Mouse (Mus musculus) lung, postnatal 0 days (tissue): ENCODE measurements around the gene Myb. TPM values are rescaled to one million over a fixed set of nuclear protein-coding genes. Genes with fewer than 3 reads are reported as not detected.

Experiments
- ATAC-seq: fragments of 200-750 bp; cut with Nextera tagmentation; 2 replicates; pipeline ENCODE4 v1.8.0; 2017; ENCODE audit warnings: moderate library complexity
- DNase-seq: peaks from one replicate; pipeline ENCODE4 v3.0.0-alpha.2; 2016; ENCODE audit warnings: low spot score
- H3K27ac ChIP-seq: fragments of 300-500 bp; sonication (generic); 2 replicates; pipeline ENCODE4 v1.5.1; 2014; ENCODE audit warnings: antibody characterized with exemption, mild to moderate bottlenecking, low read length, mixed read lengths
- H3K27me3 ChIP-seq: fragments of 300-500 bp; sonication (generic); replicated peaks from 2 replicates; pipeline ENCODE4 v1.6.1; 2014; ENCODE audit warnings: low read length, mixed read lengths; ENCODE audit not compliant: insufficient read depth
- H3K36me3 ChIP-seq: fragments of 300-500 bp; sonication (generic); 2 replicates; pipeline ENCODE4 v1.6.1; 2014; ENCODE audit warnings: low read length, mixed read lengths; ENCODE audit not compliant: insufficient read depth
- H3K4me1 ChIP-seq: fragments of 300-500 bp; sonication (generic); 2 replicates; pipeline ENCODE4 v1.6.1; 2014; ENCODE audit warnings: antibody characterized with exemption, low read depth, low read length, mixed read lengths; ENCODE audit not compliant: insufficient read depth
- H3K4me2 ChIP-seq: fragments of 300-500 bp; sonication (generic); replicated peaks from 2 replicates; pipeline ENCODE4 v1.6.1; 2014; ENCODE audit warnings: low read depth, mild to moderate bottlenecking, low read length, moderate library complexity, mixed read lengths
- H3K4me3 ChIP-seq: fragments of 300-500 bp; sonication (generic); 2 replicates; pipeline ENCODE4 v1.5.1; 2014; ENCODE audit warnings: low read depth, low read length
- H3K9ac ChIP-seq: fragments of 300-500 bp; sonication (generic); replicated peaks from 2 replicates; pipeline ENCODE4 v1.6.1; 2014; ENCODE audit warnings: low read depth, mild to moderate bottlenecking
- H3K9me3 ChIP-seq: fragments of 300-500 bp; sonication (generic); 2 replicates; pipeline ENCODE4 v1.6.1; 2016; ENCODE audit warnings: low read length, mixed read lengths
- CTCF ChIP-seq: IDR thresholded peaks from 2 replicates; pipeline ENCODE4 v1.5.1; 2016; ENCODE audit warnings: antibody characterized with exemption, mild to moderate bottlenecking
- EP300 ChIP-seq: IDR thresholded peaks from 2 replicates; pipeline ENCODE4 v1.6.1; 2016; ENCODE audit warnings: antibody characterized with exemption, mild to moderate bottlenecking, control low read depth
- WGBS: fragments of 180-500 bp; shearing (Covaris S2); extraction: QIAGEN DNeasy Blood & Tissue Kit; methylation state at CpG from one replicate; pipeline ENCODE4 v1.1.7; 2014; 5-methylcytosine and 5-hydroxymethylcytosine counted together
- polyA plus RNA-seq: library from polyadenylated mRNA; unstranded; fragments of >200 nt; fragmentation: Nextera tagmentation; extraction: Ambion mirVana; gene quantifications from 2 replicates; pipeline ENCODE4 v1.2.1, GENCODE M21; 2015

Gene Myb
- polyA plus RNA-seq, 1 experiment from 2014 or later, result 5.2 TPM

DNA sequence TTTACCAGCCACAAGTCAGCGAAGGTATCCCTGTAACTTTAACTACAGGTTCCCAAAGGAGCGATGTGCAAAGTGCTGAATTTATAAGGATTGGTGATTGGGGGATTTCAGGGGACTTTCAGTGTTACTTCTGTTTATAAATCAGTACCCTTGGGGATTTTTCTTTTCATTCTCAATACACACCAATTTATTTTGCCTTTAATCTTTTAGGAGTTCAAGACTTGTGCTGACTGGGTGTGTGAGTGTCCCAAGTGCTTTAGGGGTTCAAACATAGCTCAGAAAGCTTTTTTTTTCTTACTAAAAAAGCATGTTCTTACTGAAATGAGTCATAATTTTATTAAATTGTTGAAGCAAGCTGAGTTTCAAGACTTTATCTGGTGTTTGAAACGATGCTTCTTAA lies 1.3 kb upstream of the Myb start:
- H3K36me3 ChIP-seq, result no peaks in the 10 kb centered on the region
- H3K9me3 ChIP-seq, result no peaks in the 10 kb centered on the region
- no peak overlapping the region for H3K4me3 ChIP-seq
- H3K4me1 ChIP-seq, result peaks cover 3% of the 10 kb centered on the region; the same call in 1 of the 2 replicates
- no peak overlapping the region for H3K4me2 ChIP-seq
- DNase-seq (no peak), ATAC-seq (no peak)
- no peak overlapping the region for H3K9ac ChIP-seq
- TF ChIP-seq EP300 (no peak), CTCF (no peak)
- 52% methylated on average over 3 of the region's 3 CpGs for WGBS
- no peak overlapping the region for H3K27ac ChIP-seq
- peaks cover 12% of the 10 kb centered on the region for H3K27me3 ChIP-seq

DNA sequence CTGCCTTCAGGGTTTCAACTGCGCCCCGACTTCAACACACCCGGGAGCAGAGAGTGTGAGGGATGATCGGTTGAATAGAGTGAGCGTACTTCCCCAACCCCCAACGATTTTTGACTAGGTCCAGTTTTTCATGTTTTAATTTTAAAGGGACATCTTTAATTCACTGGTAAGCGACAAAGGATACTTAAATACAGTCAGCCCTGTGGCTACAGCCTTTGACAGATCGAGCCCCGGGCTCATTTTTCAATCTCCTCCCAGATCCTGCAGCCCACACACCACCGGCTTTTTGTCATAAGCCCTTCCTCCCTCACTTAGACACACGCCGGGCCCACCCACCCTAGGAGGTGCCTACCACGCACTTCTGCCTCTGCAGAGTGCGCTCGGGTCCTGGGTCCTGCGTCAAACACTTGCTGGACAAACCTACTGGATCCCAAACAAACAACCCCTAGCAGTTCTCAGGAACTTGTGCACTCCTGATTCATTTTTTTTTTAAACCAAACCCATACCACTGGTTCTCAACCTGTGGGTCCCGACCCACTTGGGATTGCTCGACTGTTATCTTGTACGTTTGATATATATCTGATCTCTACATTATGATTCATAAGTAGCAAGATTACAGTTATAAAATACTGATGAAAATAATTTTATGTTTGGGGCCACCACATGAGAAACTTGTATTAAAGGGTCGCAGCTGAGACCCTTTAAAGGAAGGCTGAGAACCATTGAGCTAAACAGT lies 743 bp upstream of the Myb start:
- peak; percentile 22 for DNase-seq
- no peak for ATAC-seq
- H3K4me2 ChIP-seq, result peak overlapping the region; percentile 98
- H3K27ac ChIP-seq, result no peak overlapping the region
- WGBS, result 3% methylated on average over 20 of the region's 20 CpGs
- no peaks in the 10 kb centered on the region for H3K9me3 ChIP-seq
- H3K4me3 ChIP-seq, result peak overlapping the region; percentile 55
- no peaks in the 10 kb centered on the region for H3K36me3 ChIP-seq
- H3K4me1 ChIP-seq, result peaks cover 3% of the 10 kb centered on the region; the same call in 1 of the 2 replicates
- peaks cover 12% of the 10 kb centered on the region for H3K27me3 ChIP-seq
- no peak overlapping the region for H3K9ac ChIP-seq
- TF ChIP-seq CTCF (no peak), EP300 (no peak)

DNA sequence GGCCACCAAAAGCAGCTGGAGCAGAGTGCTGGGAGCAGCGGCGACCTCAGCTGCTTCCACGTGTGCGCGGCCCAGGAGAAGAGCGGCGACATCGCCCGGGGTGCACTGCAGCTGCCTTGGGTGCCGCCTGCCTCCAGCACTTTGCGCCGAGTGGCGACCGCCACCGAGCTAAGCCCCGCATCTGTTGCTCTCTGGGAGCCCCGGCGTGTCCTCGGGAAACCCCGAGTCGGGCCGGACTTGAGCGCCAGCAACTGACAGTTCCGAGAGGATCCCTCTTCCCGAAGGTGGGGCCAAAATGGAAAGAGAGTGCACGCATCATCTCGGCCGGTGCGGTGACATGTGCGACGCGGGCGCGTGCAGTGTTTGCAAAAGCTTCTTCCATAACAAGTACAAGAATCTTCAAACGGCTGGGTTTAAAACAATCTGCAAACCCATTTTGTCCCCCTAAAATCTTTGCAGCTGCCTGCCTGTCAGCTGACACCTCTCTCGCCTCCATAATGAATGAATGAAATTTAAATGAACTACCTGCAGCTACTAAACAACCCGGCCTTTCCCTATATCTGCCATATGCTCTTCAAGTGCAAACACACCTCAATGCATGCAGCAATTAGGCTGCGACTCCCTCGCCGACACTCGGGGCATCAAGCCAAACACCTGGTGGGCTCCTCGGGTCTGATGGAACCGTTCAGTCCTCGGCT lies 938 bp downstream of the Myb start:
- Histone ChIP-seq H3K27ac (no peak overlapping the region), H3K27me3 (peaks cover 12% of the 10 kb centered on the region), H3K4me1 (peaks cover 3% of the 10 kb centered on the region; the same call in 1 of the 2 replicates), H3K4me3 (peak overlapping the region; percentile 55), H3K9me3 (no peaks in the 10 kb centered on the region), H3K36me3 (no peaks in the 10 kb centered on the region), H3K4me2 (peak overlapping the region; percentile 98), H3K9ac (no peak overlapping the region)
- under 1% methylated on average over 44 of the region's 44 CpGs for WGBS
- peak; percentile 46 for ATAC-seq
- no peak for DNase-seq
- no peak for TF ChIP-seq EP300
- no peak for TF ChIP-seq CTCF

DNA sequence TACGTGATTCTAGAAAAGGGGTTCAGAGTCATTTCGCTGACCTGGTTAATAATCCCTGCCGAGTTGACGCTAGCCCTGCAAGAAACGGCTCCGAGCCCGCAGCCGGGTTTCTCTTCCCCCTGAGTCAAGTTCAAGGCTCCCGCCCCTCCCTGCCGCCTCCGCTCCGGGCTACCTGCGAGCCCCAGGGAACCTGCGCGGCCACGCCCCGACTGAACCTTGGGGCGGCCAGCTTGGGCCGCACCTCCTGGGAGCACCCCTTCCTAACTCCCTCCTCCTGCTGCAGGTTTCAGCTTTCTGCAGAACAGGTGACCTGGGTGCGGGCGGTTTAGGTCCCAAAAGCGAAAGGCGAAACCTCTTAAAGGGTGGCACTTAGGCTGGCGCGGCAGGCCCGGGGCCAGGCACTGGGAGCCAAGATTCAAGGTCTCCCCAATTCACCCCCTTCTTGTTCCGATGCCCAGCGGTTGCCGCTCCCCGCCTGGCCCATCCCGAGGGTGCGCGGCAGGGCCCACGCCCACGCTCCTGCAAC lies 1.8 kb downstream of the Myb start:
- DNase-seq (peak; percentile 85), ATAC-seq (peak; percentile 78)
- Histone ChIP-seq H3K4me3 (peak overlapping the region; percentile 55), H3K4me2 (peak overlapping the region; percentile 98), H3K27me3 (peaks cover 12% of the 10 kb centered on the region), H3K36me3 (no peaks in the 10 kb centered on the region), H3K27ac (no peak overlapping the region), H3K9ac (no peak overlapping the region), H3K9me3 (no peaks in the 10 kb centered on the region), H3K4me1 (peaks cover 3% of the 10 kb centered on the region; the same call in 1 of the 2 replicates)
- under 1% methylated on average over 35 of the region's 35 CpGs for WGBS
- TF ChIP-seq CTCF (no peak), EP300 (no peak)

DNA sequence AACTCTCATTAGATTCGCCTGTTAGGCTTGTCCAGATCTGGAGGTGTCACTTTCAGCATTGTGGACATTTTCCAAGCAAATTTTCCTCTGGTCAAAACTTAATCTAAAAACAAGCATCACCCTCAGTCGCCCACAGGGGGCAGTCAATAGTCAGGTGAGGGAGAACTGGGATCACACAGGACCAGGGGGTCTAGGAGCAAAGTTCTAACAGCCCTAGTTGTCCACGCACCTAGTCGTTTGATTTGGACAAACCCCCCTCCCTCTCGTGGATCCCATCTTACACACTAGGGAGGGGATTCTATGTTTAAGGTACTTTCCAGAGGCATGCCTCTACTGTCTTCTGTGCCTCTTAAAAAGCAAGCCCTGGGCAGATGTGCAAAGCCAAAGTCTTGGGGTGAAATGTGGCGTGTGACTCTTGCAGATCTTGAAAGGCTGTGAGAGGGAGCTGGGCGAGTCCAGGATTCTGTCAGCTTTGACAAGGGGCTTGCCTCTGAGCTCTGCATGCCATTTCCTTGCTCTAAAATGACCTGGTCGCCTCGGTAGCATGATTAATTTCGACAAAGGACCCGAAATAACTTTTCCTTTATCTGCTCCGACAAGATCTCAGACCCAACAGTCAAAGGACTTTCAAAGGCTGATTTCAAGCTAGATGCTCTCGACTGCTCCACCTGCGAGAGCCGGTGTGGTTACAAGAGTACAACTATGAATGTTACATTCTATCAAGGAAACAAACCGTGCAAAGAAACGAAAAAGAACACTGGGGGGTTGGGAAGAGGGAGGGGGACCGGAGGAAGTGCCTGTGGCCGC lies 2.5 kb downstream of the Myb start:
- Histone ChIP-seq H3K27me3 (peaks cover 12% of the 10 kb centered on the region), H3K27ac (no peak overlapping the region), H3K36me3 (no peaks in the 10 kb centered on the region), H3K4me2 (peak overlapping the region; percentile 98), H3K4me1 (peaks cover 3% of the 10 kb centered on the region; the same call in 1 of the 2 replicates), H3K4me3 (peak overlapping the region; percentile 55), H3K9me3 (no peaks in the 10 kb centered on the region), H3K9ac (no peak overlapping the region)
- WGBS, result 4% methylated on average over 19 of the region's 19 CpGs
- TF ChIP-seq CTCF, result peak; percentile 66
- TF ChIP-seq EP300, result no peak
- DNase-seq (peak; percentile 52), ATAC-seq (no peak)
